Mouse (Mus musculus) natural killer cell, adult 2 months (primary cell): ENCODE measurements around the gene Mrfap1.
A peak's percentile ranks its signal among the peaks of the same experiment; 100 is the strongest.

Source experiments
- DNase-seq, 2 experiments: peaks; one replicate each; pipeline ENCODE4 v3.0.0; 2022; ENCODE audit warnings: low spot score in 2 of 2

Gene Mrfap1

DNA sequence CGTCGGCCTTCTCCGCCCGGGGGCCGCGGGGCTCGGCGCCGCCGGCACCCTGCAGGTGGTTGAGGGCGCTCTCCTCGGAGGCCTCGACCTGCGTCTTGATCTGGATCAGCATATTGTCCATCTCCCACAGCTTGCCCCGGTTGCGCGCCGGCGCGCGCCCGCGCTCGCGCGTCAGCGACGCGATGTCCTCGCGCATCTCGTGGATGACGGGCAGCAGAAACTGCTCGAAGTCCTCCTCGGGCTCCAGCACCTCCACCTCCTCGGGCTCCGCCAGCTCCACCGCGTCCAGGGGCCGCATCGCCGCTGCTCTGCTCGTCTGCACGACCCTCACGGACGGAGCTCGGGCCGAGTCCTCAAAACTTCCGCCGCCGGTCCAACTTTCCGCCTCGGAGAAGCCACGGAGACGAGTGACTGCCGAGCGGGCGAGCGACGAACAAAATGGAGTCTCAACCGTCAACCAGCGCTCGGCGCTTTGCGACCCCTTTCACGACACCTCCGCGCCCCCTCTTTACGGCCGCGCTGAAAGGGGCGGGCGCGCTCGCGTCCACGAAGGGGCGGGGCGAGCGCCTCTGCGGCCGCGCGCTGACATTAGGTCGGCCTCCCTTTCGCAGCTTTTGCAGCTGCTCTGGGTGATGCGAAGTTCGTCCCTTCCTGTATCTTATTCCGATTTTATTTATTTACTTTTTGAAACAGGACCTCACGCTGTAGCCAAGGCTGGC is at the start of gene Mrfap1:
Gene Mrfap1, minus strand, starts transcription at position 477 of the 719 bp plus-strand sequence.
- DNase-seq, result peak; percentile 90 to 93

GRCm38 (mm10) chr5:36844490-36844889 is 47.9 kb upstream of the Mrfap1 start:
- no peak for DNase-seq

DNA sequence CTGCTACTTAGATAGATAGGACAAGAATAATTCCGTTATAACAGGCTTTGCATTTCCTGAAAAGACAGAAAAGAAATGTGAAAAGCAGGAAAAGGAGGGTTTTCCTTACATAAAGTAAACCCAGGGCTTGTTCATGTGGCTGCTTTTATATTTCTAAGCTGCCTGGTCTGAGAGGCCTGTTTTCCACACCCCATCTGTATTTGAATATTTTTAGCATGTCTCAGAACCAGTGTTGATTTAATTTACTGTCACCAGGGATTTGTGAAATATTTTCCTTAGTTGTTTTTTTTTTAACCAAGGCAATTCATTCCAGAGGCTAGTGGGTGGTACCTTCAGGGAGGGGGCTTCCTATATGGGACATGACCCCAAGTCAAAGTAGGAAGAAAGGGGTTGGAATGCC is 45.1 kb upstream of the Mrfap1 start:
- DNase-seq, result no peak

DNA sequence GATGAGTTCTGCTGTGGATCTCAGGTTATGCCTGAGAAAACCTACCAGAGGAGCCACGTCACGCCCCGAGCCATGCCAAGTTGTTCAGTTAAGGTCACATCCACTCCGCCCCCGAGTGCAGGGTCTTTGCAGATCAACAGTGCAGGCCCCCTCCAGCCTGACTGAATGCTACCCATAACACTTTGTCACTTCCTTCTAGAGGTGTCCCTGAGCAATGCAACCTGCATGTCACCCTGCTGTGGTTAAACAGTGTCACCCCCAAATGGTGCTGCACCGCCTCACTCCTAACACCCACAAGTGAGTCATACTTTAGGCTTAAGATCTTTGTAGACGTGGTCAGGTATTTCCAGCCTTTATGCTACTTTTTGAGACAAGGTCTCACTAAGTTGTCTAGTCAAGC is 43.5 kb upstream of the Mrfap1 start:
- DNase-seq, result peak; percentile 79 to 92

DNA sequence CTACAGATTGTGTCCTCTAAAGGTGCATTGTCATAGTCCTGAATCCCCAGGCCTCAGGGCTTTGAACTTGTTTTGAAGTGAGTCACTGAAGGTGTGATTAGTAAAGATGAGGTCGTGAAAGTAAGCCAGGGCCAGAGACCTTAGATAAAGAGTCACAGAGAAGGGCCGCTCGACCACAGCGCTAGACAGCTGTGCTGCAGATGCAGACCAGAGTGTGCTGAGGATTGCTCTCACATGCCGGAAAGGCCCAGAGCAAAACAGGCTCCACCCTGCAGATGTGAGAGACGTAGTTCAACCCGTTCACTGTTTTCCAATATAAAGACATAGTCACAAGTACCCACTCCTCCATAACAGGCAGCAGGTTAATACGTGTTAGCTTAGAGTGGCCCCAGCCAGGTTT is 43.0 kb upstream of the Mrfap1 start:
- DNase-seq, result peak; percentile 76 to 86

- DNase-seq, result peak; percentile 43 to 56
Measured at GRCm38 (mm10) chr5:36839032-36839431, 42.5 kb upstream of the Mrfap1 start.

DNA sequence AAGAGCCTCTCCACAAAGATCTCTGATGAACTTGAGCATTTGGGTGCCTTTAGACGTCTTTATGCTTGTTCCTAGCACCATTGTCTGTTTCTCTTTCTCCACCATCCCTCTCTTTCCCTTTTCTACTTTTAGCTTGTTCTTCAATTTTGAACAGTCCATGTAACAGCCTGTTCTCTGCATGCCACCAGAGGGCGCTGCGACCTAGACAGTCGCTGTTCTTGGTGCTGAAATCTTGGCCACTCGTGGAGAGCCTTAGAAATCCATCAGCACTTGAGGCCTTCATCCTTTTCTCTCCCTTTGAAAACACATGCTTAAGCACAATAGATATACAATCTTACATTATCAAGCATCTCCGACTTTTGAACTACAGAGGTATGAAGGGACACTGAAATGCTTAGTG is 39.4 kb upstream of the Mrfap1 start:
- peak; percentile 78 to 79 for DNase-seq

- DNase-seq, result no peak
Measured at GRCm38 (mm10) chr5:36831272-36831671, 34.7 kb upstream of the Mrfap1 start.

GRCm38 (mm10) chr5:36829913-36830879 is 33.6 kb upstream of the Mrfap1 start, which contains the start of gene Man2b2:
Man2b2 (minus strand) TSS chr5:36830653.
- DNase-seq, result peak; percentile 90 to 93

- no peak for DNase-seq
Measured at GRCm38 (mm10) chr5:36829098-36829497, 32.5 kb upstream of the Mrfap1 start.

- DNase-seq, result no peak
Measured at GRCm38 (mm10) chr5:36822907-36823306, 26.3 kb upstream of the Mrfap1 start.

GRCm38 (mm10) chr5:36820142-36820541 is 23.6 kb upstream of the Mrfap1 start:
- peak; percentile 43 to 53 for DNase-seq

- DNase-seq, result no peak
Measured at GRCm38 (mm10) chr5:36819742-36820141, 23.2 kb upstream of the Mrfap1 start.

- no peak for DNase-seq
Measured at GRCm38 (mm10) chr5:36817738-36818137, 21.2 kb upstream of the Mrfap1 start.

GRCm38 (mm10) chr5:36814554-36814953 is 18.0 kb upstream of the Mrfap1 start:
- DNase-seq, result peak in 1 of 2 experiments; percentile 44

- peak; percentile 43 to 57 for DNase-seq
Measured at GRCm38 (mm10) chr5:36811413-36811812, 14.8 kb upstream of the Mrfap1 start.

GRCm38 (mm10) chr5:36810634-36811033 is 14.1 kb upstream of the Mrfap1 start:
- DNase-seq, result no peak

DNA sequence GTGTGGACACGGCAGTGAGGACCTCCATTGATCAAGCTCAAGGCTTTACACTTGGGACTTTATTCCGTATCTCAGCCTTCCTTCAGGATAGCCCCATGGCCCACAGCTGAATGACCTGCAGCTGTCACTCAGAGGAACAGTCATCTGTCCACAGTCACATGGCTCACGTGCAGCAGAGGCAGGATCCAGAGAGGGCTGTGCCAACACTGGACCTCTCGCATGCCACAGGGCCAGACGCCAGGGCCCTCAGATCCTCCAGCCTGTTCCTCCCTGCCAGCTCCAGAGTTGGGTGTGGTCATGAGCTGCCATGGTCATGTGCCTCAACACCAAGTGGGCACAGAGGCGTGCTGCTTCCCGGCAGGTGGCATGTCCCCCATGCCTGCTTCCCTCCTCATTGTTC is 12.6 kb upstream of the Mrfap1 start:
- no peak for DNase-seq

GRCm38 (mm10) chr5:36807106-36807505 is 10.5 kb upstream of the Mrfap1 start:
- no peak for DNase-seq

DNA sequence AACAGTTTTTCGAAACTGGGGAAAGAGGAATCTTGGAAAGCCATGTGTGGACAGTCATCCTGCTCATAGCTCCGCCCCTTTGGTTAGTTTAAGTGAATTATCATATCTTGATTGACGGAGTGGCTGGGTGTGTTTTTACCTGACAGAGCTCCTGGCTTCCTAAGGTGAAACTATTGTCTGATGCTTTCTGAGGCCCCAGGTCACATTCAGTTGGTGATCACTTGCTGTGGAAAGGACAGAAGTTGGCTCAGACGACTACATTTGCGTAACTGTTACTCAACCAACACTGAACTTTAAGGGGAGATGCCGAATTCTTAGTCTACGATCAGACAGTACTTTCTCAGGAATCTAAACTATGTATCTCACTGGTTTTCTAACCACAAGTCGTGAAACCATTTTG is 719 bp upstream of the Mrfap1 start:
- no peak for DNase-seq

DNA sequence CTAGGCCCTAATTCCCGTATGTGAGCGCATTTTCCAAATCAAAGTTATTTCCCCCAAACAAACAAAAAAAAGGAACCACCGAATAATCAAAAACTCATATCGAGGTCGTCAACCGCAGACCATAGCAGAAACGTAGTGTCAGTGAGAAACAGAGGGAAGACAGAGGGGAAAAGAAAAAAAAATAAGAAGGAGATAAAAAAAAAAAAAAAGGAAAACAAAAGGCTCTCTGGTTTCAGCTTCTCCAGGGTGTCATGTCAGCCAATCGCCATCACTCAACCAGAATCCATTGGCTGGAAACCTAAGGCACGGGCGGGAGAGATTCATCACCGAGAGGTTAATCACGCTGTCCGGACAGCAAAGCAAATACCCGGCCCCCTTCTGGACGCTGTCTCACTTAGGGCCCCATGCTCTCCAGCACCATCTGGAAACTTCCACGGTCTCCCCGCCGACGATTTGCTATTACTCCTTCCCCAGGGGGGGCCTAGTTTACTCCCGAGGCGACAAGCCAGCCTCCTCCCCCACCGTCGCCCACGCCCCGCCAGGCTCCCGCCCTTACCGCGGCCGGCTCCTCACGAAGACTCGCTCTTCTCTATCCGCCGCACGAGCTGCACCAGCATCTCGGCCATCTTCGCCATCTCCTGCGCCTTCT is 801 bp downstream of the Mrfap1 start:
- DNase-seq, result peak; percentile 33 to 57

GRCm38 (mm10) chr5:36791861-36792260 is 4.7 kb downstream of the Mrfap1 start:
- DNase-seq, result no peak
